In the genomic region with DNA sequence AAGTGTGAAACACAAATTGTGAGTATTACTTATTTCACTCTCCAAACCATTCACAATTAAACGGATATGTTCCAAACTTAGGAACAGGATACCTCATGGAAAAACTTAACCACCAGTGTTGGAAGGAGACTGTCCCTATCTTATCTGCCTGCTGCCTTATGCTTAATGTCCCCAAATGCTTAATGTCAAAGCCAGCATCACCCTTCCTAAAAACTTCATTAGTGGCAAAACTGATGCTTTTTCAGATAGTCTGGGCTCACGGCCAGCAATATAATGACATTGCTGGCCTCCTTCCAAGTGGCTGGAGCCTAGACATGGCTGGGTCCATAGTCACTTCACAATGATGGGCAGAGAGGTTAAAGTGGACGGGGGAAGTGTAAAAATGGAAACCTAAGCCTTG, we compare ENCODE assay signal across 9 mouse cellular contexts. TPM values are rescaled to one million over a fixed set of nuclear protein-coding genes. Genes with fewer than 3 reads are reported as not detected.
DNase-seq lines count a peak whose midpoint lies in the region; ATAC-seq and TF ChIP-seq lines count a peak whose summit lies in the region.
"Had no signal": no experiment of that assay in that cellular context is flagged by ENCODE, and none has a peak within 500 bp of the region (broad histone marks: within the 10 kb centered on the region; RNA-seq: fewer than 3 reads in every experiment).

No protein-coding gene starts in this region.

- intact Hi-C loops in gastrocnemius, adult 2 months (cut with DNase I): no loop called here
- intact Hi-C loops in left cerebral cortex, postnatal 36 days (cut with DNase I): no loop called here

- peak overlapping the region; percentile 70 for H3K27ac ChIP-seq in gastrocnemius, adult 2 months
- no peak overlapping the region; the same call in 1 of the 2 replicates for H3K27ac ChIP-seq in heart, embryonic 16.5 days (ENCODE audit: low read length)
- H3K27ac ChIP-seq: limb, embryonic 12.5 days had no signal

- no peak for TF ChIP-seq CTCF in gastrocnemius, adult 2 months (IDR thresholded peaks at IDR 0.05)
- TF ChIP-seq CTCF in brain, embryonic 14.5 days (IDR thresholded peaks at IDR 0.05; ENCODE audit: borderline replicate concordance, extremely low read depth, insufficient read depth, insufficient read length): no peak
- no peak for TF ChIP-seq CTCF in lung, adult 2 months (IDR thresholded peaks at IDR 0.05; ENCODE audit: insufficient read depth, low read length)

- H3K27me3 ChIP-seq in heart, embryonic 16.5 days (ENCODE audit: control insufficient read depth, insufficient read depth, low read length): no peaks in the 10 kb centered on the region
- H3K27me3 ChIP-seq: limb, embryonic 12.5 days had no signal

- DNase-seq in gastrocnemius, adult 2 months: peak; percentile 32
- no peak for DNase-seq in gastrocnemius, adult 8-10 months (ENCODE audit: low spot score in 2 of 2)
- peak; percentile 61 for DNase-seq in brain, embryonic 14.5 days (ENCODE audit: low read depth)
- peak; percentile 36 for DNase-seq in lung, adult 2 months
- DNase-seq in spleen, postnatal 36 days (ENCODE audit: low spot score in 2 of 2): no peak
- DNase-seq in right cerebral cortex, postnatal 25 days: no peak
- DNase-seq in left cerebral cortex, postnatal 36 days (ENCODE audit: low spot score in 2 of 2): no peak

- no peaks in the 10 kb centered on the region; the same call in 1 of the 2 replicates for H3K9me3 ChIP-seq in heart, embryonic 16.5 days (replicated peaks; ENCODE audit: control insufficient read depth, low read length)
- H3K9me3 ChIP-seq: limb, embryonic 12.5 days had no signal

- no peak overlapping the region for H3K4me2 ChIP-seq in heart, embryonic 16.5 days (ENCODE audit: low read depth, low read length)
- H3K4me2 ChIP-seq: limb, embryonic 12.5 days had no signal

- H3K9ac ChIP-seq in heart, embryonic 16.5 days (ENCODE audit: low read length): no peak overlapping the region
- H3K9ac ChIP-seq: limb, embryonic 12.5 days had no signal

- H3K36me3 ChIP-seq in heart, embryonic 16.5 days (ENCODE audit: control insufficient read depth, insufficient read depth): no peaks in the 10 kb centered on the region
- H3K36me3 ChIP-seq: limb, embryonic 12.5 days had no signal

- no peak overlapping the region for H3K4me3 ChIP-seq in gastrocnemius, adult 2 months
- H3K4me3 ChIP-seq in heart, embryonic 16.5 days (ENCODE audit: low read length): no peak overlapping the region
- no peak overlapping the region for H3K4me3 ChIP-seq in lung, adult 2 months (replicated peaks; ENCODE audit: extremely low read depth, low read depth, low read length)
- H3K4me3 ChIP-seq: limb, embryonic 12.5 days had no signal

- 11% methylated on average over 3 of the region's 3 CpGs for WGBS in heart, embryonic 16.5 days
- 24% methylated on average over 3 of the region's 3 CpGs for WGBS in lung, adult 2 months

- peak; percentile 88 for ATAC-seq in heart, embryonic 16.5 days (replicated peaks; ENCODE audit: extremely low read depth, insufficient read depth, low FRiP score)

- TF ChIP-seq POLR2A in brain, embryonic 14.5 days (IDR thresholded peaks at IDR 0.05; ENCODE audit: borderline replicate concordance, extremely low read depth, insufficient read depth, insufficient read length, poor library complexity, severe bottlenecking): no peak
- TF ChIP-seq POLR2A in lung, adult 2 months (IDR thresholded peaks at IDR 0.05; ENCODE audit: borderline replicate concordance, extremely low read depth, low read depth, low read length): no peak

- peaks cover 17% of the 10 kb centered on the region for H3K4me1 ChIP-seq in heart, embryonic 16.5 days (ENCODE audit: control insufficient read depth, insufficient read depth, low read length)
- H3K4me1 ChIP-seq in lung, adult 2 months (ENCODE audit: control insufficient read depth, insufficient read depth, low read length): peaks cover 10% of the 10 kb centered on the region

RNA-seq across cellular contexts. Expression of a gene that starts 46.1 kb away (rescaled TPM):
- under 1 TPM; 0.39 to 0.48 TPM for total RNA-seq in gastrocnemius, adult 2 months (2021)
- under 1 TPM; 0.17 to 0.54 (median 0.47) TPM for total RNA-seq in gastrocnemius, adult 8-10 months (2022)
- 19.9 and 25.6 TPM in 2 replicates for polyA plus RNA-seq in brain, embryonic 14.5 days (2012; rRNA removed)
- polyA plus RNA-seq in heart, embryonic 16.5 days (2015; fragmentation: Nextera tagmentation; extraction: Ambion mirVana): 4.7 and 5.7 TPM in 2 replicates
- 5.9 and 12.6 TPM in 2 replicates for polyA plus RNA-seq in lung, adult 2 months (2012; rRNA removed)
- total RNA-seq in left cerebral cortex, postnatal 36 days (2021): 1 to 10 TPM; 3.3 to 5.3 TPM

RNA-seq across cellular contexts. Expression of a gene that starts 50.6 kb away (rescaled TPM):
- total RNA-seq in gastrocnemius, adult 2 months (2021): 1 to 10 TPM; 5.9 to 7.3 TPM
- total RNA-seq in gastrocnemius, adult 8-10 months (2022): 1 to 10 TPM; 3.4 to 4.9 (median 4.2) TPM
- 14.3 and 21.8 TPM in 2 replicates for polyA plus RNA-seq in brain, embryonic 14.5 days (2012; rRNA removed)
- 3.1 TPM in 2 replicates for polyA plus RNA-seq in heart, embryonic 16.5 days (2015; fragmentation: Nextera tagmentation; extraction: Ambion mirVana)
- 18.3 and 23.2 TPM in 2 replicates for polyA plus RNA-seq in lung, adult 2 months (2012; rRNA removed)
- 10 to 100 TPM; 76.9 to 80.1 TPM for total RNA-seq in left cerebral cortex, postnatal 36 days (2021)

Comparison
In these comparisons a context has a peak if more than half of its experiments do, and no peak if none do; other contexts are left out.
1. DNase-seq: peak in gastrocnemius, adult 2 months (single experiment), brain, embryonic 14.5 days (single experiment) and lung, adult 2 months (single experiment); none in gastrocnemius, adult 8-10 months (0 of 2), spleen, postnatal 36 days (0 of 2), right cerebral cortex, postnatal 25 days (single experiment) and left cerebral cortex, postnatal 36 days (0 of 2).
2. RNA of a gene that starts 50.6 kb away (total RNA-seq): 76.9 to 80.1 TPM in left cerebral cortex, postnatal 36 days; 5.9 to 7.3 TPM in gastrocnemius, adult 2 months and 3.4 to 4.9 TPM in gastrocnemius, adult 8-10 months; every median in the first group is over 4 times any median in the second.